Mouse (Mus musculus) c-Kit-positive CD71-positive TER-119-negative erythroid progenitor cells, embryonic 14.5 days (primary cell): Measurements from ENCODE around the gene Tspan9.

Experiments
- DNase-seq: peaks from one replicate; pipeline ENCODE4 v3.0.0-alpha.2; 2013; ENCODE audit warnings: low read depth

Tspan9 gene

DNA sequence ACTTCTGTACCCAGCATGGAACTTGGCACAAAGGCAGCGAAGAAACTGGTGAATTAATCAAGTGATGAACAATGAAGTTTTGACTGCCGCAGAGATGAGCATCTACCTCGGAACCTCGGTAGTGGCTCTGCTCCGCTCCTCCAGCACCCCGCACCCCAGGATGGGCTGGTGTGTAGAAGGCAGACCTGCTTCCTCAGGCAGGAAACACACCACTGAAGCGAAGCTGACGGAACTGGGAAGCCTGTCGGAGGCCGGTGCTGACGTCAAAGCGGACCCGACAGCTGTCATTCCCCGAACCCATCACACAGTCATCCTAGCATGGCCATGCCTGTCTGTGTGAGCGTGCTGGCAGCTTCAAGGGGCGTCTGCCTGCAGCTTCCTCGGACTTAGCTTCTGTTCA is 131.6 kb downstream of the Tspan9 start:
- no peak for DNase-seq

DNA sequence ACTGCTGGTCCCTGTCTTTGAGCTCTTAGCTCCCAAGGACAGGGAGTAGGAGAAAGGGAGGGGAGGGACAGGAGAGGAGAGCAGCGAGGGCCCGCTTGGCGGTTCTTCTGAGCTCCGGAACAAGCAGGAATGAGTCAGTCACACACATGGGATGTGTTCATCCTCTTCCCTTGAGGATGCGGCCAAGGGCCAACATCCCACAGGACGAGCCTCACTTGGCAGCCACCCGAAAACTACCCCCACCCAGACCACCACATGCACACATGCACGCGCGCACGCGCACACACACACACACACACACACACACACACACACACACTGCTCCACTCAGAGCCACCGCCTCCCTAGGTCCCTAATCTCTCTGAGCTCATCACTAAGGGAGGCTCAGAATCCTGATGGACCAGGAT is 132.3 kb downstream of the Tspan9 start:
- no peak for DNase-seq

GRCm38 (mm10) chr6:128010135-128010971 is 133.0 kb downstream of the Tspan9 start:
- no peak for DNase-seq

- DNase-seq, result no peak
Observed at GRCm38 (mm10) chr6:128007982-128008562, 135.3 kb downstream of the Tspan9 start.

- DNase-seq, result no peak
Observed at GRCm38 (mm10) chr6:128007241-128007701, 136.1 kb downstream of the Tspan9 start.

DNA sequence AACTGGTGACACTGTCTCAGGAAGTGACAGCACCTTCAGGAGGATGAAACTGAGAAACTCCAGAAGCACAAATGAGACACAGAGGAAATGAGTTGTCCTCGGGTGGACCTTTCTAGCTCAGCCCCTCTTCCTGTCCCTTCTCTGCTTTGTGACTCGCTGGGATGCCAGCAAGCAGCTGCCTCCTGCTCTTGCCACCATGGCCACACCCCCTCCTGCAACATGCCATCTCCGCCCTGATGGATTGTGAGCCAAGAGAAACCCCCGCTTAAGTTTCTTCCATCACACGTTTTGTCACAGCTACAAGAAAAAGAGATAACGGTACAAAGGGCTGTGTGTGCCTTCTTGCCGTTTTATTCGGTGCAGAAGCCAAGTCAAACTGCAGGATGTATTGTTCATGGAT is 137.2 kb downstream of the Tspan9 start:
- no peak for DNase-seq

- DNase-seq, result no peak
Observed at GRCm38 (mm10) chr6:128004544-128004943, 138.8 kb downstream of the Tspan9 start.

GRCm38 (mm10) chr6:128003542-128003941 is 139.9 kb downstream of the Tspan9 start:
- DNase-seq, result no peak

- no peak for DNase-seq
Observed at GRCm38 (mm10) chr6:128002667-128003066, 140.7 kb downstream of the Tspan9 start.

DNA sequence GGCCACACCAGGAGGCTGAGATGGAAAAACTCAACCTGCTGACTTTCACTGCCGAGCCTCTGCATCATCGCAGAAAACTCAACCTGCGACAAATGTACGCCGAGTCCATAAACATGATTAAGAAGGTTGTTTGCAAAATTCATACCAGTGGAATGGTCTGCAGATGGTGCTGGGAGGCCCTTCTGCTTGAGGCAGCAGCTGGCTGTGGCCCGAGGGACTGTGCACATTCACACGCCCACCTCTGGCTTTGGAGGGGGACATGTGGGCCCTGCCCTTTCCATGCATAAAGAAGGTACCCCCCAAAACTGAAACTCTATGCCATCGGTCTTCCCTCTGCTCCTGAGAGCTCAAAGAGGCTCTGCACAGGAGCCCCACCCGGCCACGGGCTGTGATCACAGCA is 141.3 kb downstream of the Tspan9 start:
- DNase-seq, result no peak

- DNase-seq, result no peak
Observed at GRCm38 (mm10) chr6:128001587-128001986, 141.8 kb downstream of the Tspan9 start.

- DNase-seq, result no peak
Observed at GRCm38 (mm10) chr6:128000777-128001176, 142.6 kb downstream of the Tspan9 start.

- no peak for DNase-seq
Observed at GRCm38 (mm10) chr6:127999118-127999517, 144.3 kb downstream of the Tspan9 start.

- DNase-seq, result no peak
Observed at GRCm38 (mm10) chr6:127996928-127997327, 146.5 kb downstream of the Tspan9 start.

DNA sequence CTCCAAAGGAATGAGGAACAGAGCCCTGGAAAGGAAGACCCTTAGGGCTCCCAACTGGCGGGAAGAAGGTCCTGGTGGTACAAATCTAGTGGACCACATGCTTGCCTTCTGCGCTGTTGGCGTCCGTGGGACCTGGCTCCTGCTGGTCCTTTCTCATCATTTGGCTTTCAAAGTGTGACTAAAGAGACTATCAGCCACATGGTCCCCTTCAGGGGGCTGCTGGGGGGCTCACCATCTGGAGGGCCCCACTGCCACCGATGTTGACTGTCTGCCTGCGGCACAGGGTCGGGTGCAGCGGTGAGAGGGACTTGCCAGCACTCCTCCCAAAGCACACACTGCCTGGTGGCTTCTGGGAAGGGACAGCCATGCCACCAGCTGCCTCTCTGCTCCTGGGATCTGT is 150.4 kb downstream of the Tspan9 start:
- DNase-seq, result no peak

- DNase-seq, result no peak
Observed at GRCm38 (mm10) chr6:127991509-127992176, 151.8 kb downstream of the Tspan9 start.

DNA sequence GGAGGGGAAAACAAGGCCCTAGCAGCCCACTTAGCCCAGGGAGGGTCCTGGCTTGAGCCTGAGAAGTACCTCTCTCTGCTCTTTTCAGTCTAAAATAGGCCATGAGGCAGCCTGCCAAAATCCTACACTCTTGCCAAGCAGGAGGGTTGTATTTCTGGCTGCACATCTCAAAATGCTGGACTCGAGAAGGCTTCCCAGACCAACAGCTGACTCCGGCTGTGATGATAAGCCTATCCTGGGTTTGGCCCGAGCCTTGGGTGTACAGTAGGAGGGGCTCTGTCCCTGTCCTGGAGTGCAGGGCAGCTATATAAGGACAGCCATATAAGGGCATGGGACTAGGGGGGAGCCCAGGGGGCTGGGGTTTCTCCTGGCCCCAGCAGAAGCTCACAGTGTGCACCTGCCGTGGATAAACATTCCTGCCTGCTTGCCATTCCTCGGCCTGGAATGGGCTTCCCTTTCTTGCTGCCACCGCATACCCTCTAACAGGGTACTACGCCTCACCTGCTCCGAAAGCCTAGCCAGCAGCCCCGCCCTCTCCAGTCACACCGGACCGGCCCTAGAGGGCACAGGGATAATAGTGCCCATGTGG is 153.7 kb downstream of the Tspan9 start:
- DNase-seq, result no peak

- no peak for DNase-seq
Observed at GRCm38 (mm10) chr6:127988944-127989494, 154.4 kb downstream of the Tspan9 start.

GRCm38 (mm10) chr6:127987374-127987773 is 156.0 kb downstream of the Tspan9 start:
- DNase-seq, result no peak

- DNase-seq, result no peak
Observed at GRCm38 (mm10) chr6:127986357-127986756, 157.0 kb downstream of the Tspan9 start.

- no peak for DNase-seq
Observed at GRCm38 (mm10) chr6:127981176-127981575, 162.2 kb downstream of the Tspan9 start.

DNA sequence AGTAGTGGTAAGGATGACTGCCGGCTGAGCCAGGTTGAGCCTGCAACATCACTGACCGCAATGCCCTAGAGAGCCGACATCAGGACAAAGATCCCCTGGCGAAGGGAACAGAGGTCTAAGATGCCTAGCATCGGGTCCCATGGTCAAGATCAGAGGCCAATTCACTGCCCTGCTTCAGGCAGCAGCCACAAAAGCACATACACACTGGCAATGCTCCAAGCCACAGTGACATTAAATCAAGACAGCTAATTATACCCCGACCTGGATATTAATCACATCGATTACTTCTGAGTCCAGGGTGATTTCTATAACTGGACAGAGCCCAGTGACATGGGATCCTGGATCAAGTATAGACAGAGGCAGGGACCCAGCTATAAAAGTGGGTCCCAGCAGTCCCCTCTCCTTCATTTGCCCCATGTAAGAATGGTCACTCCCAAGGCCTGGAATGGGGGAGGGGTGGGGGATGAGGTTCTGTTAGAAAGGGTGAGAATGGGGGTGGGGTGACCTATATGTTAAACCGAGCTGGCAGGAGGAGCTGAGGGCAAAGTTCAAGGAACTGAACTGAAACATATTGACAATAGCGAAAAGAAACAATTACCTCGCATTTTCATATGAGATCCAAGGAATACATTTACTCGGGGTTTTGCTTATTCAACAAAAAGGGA is 162.9 kb downstream of the Tspan9 start:
- no peak for DNase-seq
